In the genomic region with DNA sequence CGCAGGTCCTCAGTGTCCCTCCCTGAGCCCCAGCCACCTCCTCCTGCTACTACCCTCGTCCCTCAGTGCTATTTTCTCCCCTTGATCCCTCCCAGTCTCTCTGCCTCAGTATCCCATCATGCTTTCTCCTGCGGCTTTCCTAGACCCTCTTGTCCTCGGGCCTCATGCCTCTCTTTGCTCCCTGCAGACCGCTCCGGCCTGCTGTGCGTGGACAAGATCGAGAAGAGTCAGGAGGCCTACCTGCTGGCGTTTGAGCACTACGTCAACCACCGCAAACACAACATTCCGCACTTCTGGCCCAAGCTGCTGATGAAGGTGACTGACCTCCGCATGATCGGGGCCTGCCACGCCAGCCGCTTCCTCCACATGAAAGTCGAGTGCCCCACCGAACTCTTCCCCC, we compare ENCODE assay signal across 16 mouse cellular contexts. TPM values are rescaled to one million over a fixed set of nuclear protein-coding genes. Genes with fewer than 3 reads are reported as not detected.
DNase-seq lines count a peak whose midpoint lies in the region; ATAC-seq and TF ChIP-seq lines count a peak whose summit lies in the region.
"Had no signal": no experiment of that assay in that cellular context is flagged by ENCODE, and none has a peak within 500 bp of the region (broad histone marks: within the 10 kb centered on the region; RNA-seq: fewer than 3 reads in every experiment).

No protein-coding gene starts in this region.

- no peak for TF ChIP-seq RAD21 in MEL (IDR thresholded peaks at IDR 0.05; ENCODE audit: low read depth, low read length)

- H3K36me3 ChIP-seq in heart, adult 2 months (ENCODE audit: control insufficient read depth, insufficient read depth, low read length): peaks cover 14% of the 10 kb centered on the region
- H3K36me3 ChIP-seq in heart, embryonic 10.5 days: peaks cover 63% of the 10 kb centered on the region
- H3K36me3 ChIP-seq in liver, embryonic 13.5 days: peaks cover 58% of the 10 kb centered on the region
- peaks cover 65% of the 10 kb centered on the region for H3K36me3 ChIP-seq in liver, embryonic 12.5 days
- H3K36me3 ChIP-seq in MEL (ENCODE audit: control insufficient read depth in 1 of 2, insufficient read depth in 2 of 2, low read length in 2 of 2): peaks cover 0 to 43% of the 10 kb centered on the region in 2 experiments; a peak in 2 of 4 replicates
- H3K36me3 ChIP-seq in embryonic facial prominence, embryonic 15.5 days: peaks cover 62% of the 10 kb centered on the region

- no peak for TF ChIP-seq POLR2A in heart, adult 2 months (IDR thresholded peaks at IDR 0.05; ENCODE audit: insufficient read depth, low read depth, low read length)
- TF ChIP-seq POLR2A in MEL (IDR thresholded peaks at IDR 0.05; ENCODE audit: control insufficient read depth in 1 of 2, insufficient read depth in 1 of 2, low read depth in 1 of 2, low read length in 2 of 2, poor library complexity in 1 of 2): no peak

- DNase-seq in heart, adult 2 months: peak; percentile 13 to 22
- DNase-seq in heart, embryonic 10.5 days (ENCODE audit: low spot score): no peak
- no peak for DNase-seq in liver, embryonic 13.5 days
- no peak for DNase-seq in MEL (ENCODE audit: low read depth, low spot score)
- no peak for DNase-seq in urinary bladder, postnatal 25 days (ENCODE audit: low spot score)
- DNase-seq: adrenal gland, postnatal 10 days; kidney, postnatal 10 days; layer of hippocampus, adult 9-11 months; left cerebral cortex, postnatal 4 days; lung, postnatal 10 days had no signal

- intact Hi-C loops in heart, adult 2 months (cut with DNase I): no loop called here

- H3K27me3 ChIP-seq in heart, adult 2 months (ENCODE audit: control insufficient read depth, insufficient read depth, low read length): no peaks in the 10 kb centered on the region
- H3K27me3 ChIP-seq in heart, embryonic 10.5 days (ENCODE audit: insufficient read depth, poor library complexity, severe bottlenecking): no peaks in the 10 kb centered on the region
- no peaks in the 10 kb centered on the region for H3K27me3 ChIP-seq in liver, embryonic 13.5 days
- no peaks in the 10 kb centered on the region for H3K27me3 ChIP-seq in liver, embryonic 12.5 days (replicated peaks)
- H3K27me3 ChIP-seq in MEL (ENCODE audit: control insufficient read depth in 1 of 2, insufficient read depth in 2 of 2, low read length in 2 of 2): no peaks in the 10 kb centered on the region
- H3K27me3 ChIP-seq in embryonic facial prominence, embryonic 15.5 days: no peaks in the 10 kb centered on the region
- H3K27me3 ChIP-seq: embryonic facial prominence, embryonic 12.5 days; forebrain, embryonic 12.5 days had no signal

- no peak overlapping the region for H3K4me2 ChIP-seq in liver, embryonic 13.5 days
- no peak overlapping the region for H3K4me2 ChIP-seq in liver, embryonic 12.5 days
- no peak overlapping the region for H3K4me2 ChIP-seq in embryonic facial prominence, embryonic 15.5 days (replicated peaks)
- H3K4me2 ChIP-seq: embryonic facial prominence, embryonic 12.5 days; forebrain, embryonic 12.5 days had no signal

- no peak for TF ChIP-seq CTCF in heart, adult 2 months (IDR thresholded peaks at IDR 0.05)
- TF ChIP-seq CTCF in MEL (IDR thresholded peaks at IDR 0.05 in 2 of 3, conservative IDR thresholded peaks at IDR 0.05 in 1 of 3; ENCODE audit: control insufficient read depth in 1 of 3, insufficient read depth in 1 of 3, low read depth in 2 of 3, low read length in 3 of 3, poor library complexity in 1 of 3, severe bottlenecking in 1 of 3): no peak

- H3K79me2 ChIP-seq in heart, adult 2 months (replicated peaks; ENCODE audit: control insufficient read depth, insufficient read depth, low read length): no peaks in the 10 kb centered on the region
- H3K79me2 ChIP-seq in MEL (ENCODE audit: control insufficient read depth, insufficient read depth, low read length, poor library complexity): no peaks in the 10 kb centered on the region; the same call in 1 of the 2 replicates

- H3K4me3 ChIP-seq in heart, adult 2 months: no peak overlapping the region
- H3K4me3 ChIP-seq in heart, embryonic 10.5 days: no peak overlapping the region
- H3K4me3 ChIP-seq in liver, embryonic 13.5 days (replicated peaks): no peak overlapping the region
- H3K4me3 ChIP-seq in liver, embryonic 12.5 days: no peak overlapping the region
- H3K4me3 ChIP-seq in MEL (ENCODE audit: control insufficient read depth in 1 of 2, insufficient read depth in 1 of 2, low read depth in 2 of 2, low read length in 2 of 2): no peak overlapping the region
- H3K4me3 ChIP-seq in embryonic facial prominence, embryonic 15.5 days (replicated peaks): no peak overlapping the region
- H3K4me3 ChIP-seq: embryonic facial prominence, embryonic 12.5 days; forebrain, embryonic 12.5 days; myocyte had no signal

- no peak overlapping the region for H3K9ac ChIP-seq in heart, adult 2 months (ENCODE audit: low read depth, low read length)
- H3K9ac ChIP-seq in liver, embryonic 13.5 days: no peak overlapping the region
- no peak overlapping the region for H3K9ac ChIP-seq in liver, embryonic 12.5 days
- H3K9ac ChIP-seq in MEL (ENCODE audit: control insufficient read depth, low read depth, low read length, poor library complexity, severe bottlenecking): no peak overlapping the region
- no peak overlapping the region for H3K9ac ChIP-seq in embryonic facial prominence, embryonic 15.5 days
- H3K9ac ChIP-seq: embryonic facial prominence, embryonic 12.5 days; forebrain, embryonic 12.5 days had no signal

- no peaks in the 10 kb centered on the region for H3K9me3 ChIP-seq in heart, embryonic 10.5 days
- H3K9me3 ChIP-seq in liver, embryonic 13.5 days (replicated peaks): no peaks in the 10 kb centered on the region
- no peaks in the 10 kb centered on the region for H3K9me3 ChIP-seq in liver, embryonic 12.5 days (replicated peaks)
- H3K9me3 ChIP-seq in MEL (replicated peaks; ENCODE audit: insufficient read depth, low read length): no peaks in the 10 kb centered on the region
- H3K9me3 ChIP-seq in embryonic facial prominence, embryonic 15.5 days (replicated peaks): no peaks in the 10 kb centered on the region
- H3K9me3 ChIP-seq: embryonic facial prominence, embryonic 12.5 days; forebrain, embryonic 12.5 days had no signal

- peaks cover 8% of the 10 kb centered on the region for H3K4me1 ChIP-seq in heart, adult 2 months (ENCODE audit: control insufficient read depth, insufficient read depth, low read length)
- peaks cover 46% of the 10 kb centered on the region for H3K4me1 ChIP-seq in heart, embryonic 10.5 days
- peaks cover 65% of the 10 kb centered on the region for H3K4me1 ChIP-seq in liver, embryonic 13.5 days (replicated peaks)
- peaks cover 70% of the 10 kb centered on the region for H3K4me1 ChIP-seq in liver, embryonic 12.5 days
- peaks cover 23 to 43% of the 10 kb centered on the region in 2 experiments for H3K4me1 ChIP-seq in MEL (ENCODE audit: control insufficient read depth in 1 of 2, insufficient read depth in 2 of 2, low read length in 2 of 2)
- peaks cover 64% of the 10 kb centered on the region for H3K4me1 ChIP-seq in embryonic facial prominence, embryonic 15.5 days

- no peak overlapping the region; the same call in 1 of the 2 replicates for H3K27ac ChIP-seq in heart, adult 2 months
- H3K27ac ChIP-seq in heart, embryonic 10.5 days: no peak overlapping the region; the same call in 1 of the 2 replicates
- peak overlapping the region; percentile 32 for H3K27ac ChIP-seq in liver, embryonic 13.5 days
- H3K27ac ChIP-seq in liver, embryonic 12.5 days: no peak overlapping the region
- peak overlapping the region; percentile 41; the same call in 1 of the 2 replicates for H3K27ac ChIP-seq in MEL (ENCODE audit: control insufficient read depth, low read depth, low read length)
- peak overlapping the region; percentile 75 for H3K27ac ChIP-seq in embryonic facial prominence, embryonic 15.5 days (replicated peaks)
- H3K27ac ChIP-seq: forebrain, embryonic 12.5 days had no signal

- 80% methylated on average over 18 of the region's 18 CpGs for WGBS in heart, adult 2 months
- 77% methylated on average over 18 of the region's 18 CpGs for WGBS in heart, embryonic 10.5 days
- 79% methylated on average over 18 of the region's 18 CpGs for WGBS in liver, embryonic 13.5 days (ENCODE audit: insufficient replicate concordance)
- WGBS in liver, embryonic 12.5 days (ENCODE audit: insufficient replicate concordance): 76% methylated on average over 18 of the region's 18 CpGs
- 81% methylated on average over 18 of the region's 18 CpGs for WGBS in embryonic facial prominence, embryonic 15.5 days

- no peak for TF ChIP-seq EP300 in heart, adult 2 months (IDR thresholded peaks at IDR 0.05; ENCODE audit: insufficient read depth, low read depth, low read length)
- TF ChIP-seq EP300 in MEL (IDR thresholded peaks at IDR 0.05; ENCODE audit: low read depth in 1 of 2, low read length in 2 of 2): no peak

- ATAC-seq in liver, embryonic 13.5 days (ENCODE audit: low read depth): no peak
- ATAC-seq in liver, embryonic 12.5 days: no peak
- ATAC-seq in embryonic facial prominence, embryonic 15.5 days (ENCODE audit: insufficient number of reproducible peaks, low FRiP score, low TSS enrichment, low read depth): no peak
- ATAC-seq: CD4-positive, CD25-positive, alpha-beta regulatory T cell, adult 4 months had no signal

RNA-seq across cellular contexts. Expression of gene Nr1d1, which starts 11.0 kb away (rescaled TPM):
- total RNA-seq in heart, adult 2 months (2021): 100 to 1,000 TPM in 1 of 2 experiments, 10 to 100 TPM in 1; 35.5 to 111 TPM
- polyA plus RNA-seq in heart, adult 2 months (2012; rRNA removed): 190 and 208 TPM in 2 replicates
- polyA plus RNA-seq in heart, embryonic 10.5 days (2016; fragmentation: Nextera tagmentation; extraction: Ambion mirVana): 3.6 and 5.9 TPM in 2 replicates
- polyA plus RNA-seq in liver, embryonic 13.5 days (2015; fragmentation: Nextera tagmentation; extraction: Ambion mirVana): 0.59 and 1.0 TPM in 2 replicates
- polyA plus RNA-seq in liver, embryonic 12.5 days (2016; fragmentation: Nextera tagmentation; extraction: Ambion mirVana): 1.3 and 1.4 TPM in 2 replicates
- total RNA-seq in MEL (2012; rRNA removed): 1.9 and 2.0 TPM in 2 replicates
- 1 to 10 TPM in 1 of 2 experiments, not detected in 1; 5.6 TPM for polyA plus RNA-seq in MEL (2012; ENCODE audit: insufficient read depth in 1 of 2, insufficient read length in 2 of 2, low read depth in 1 of 2, low replicate concordance in 2 of 2, missing spikeins in 1 of 2)
- polyA plus RNA-seq in embryonic facial prominence, embryonic 15.5 days (2015; fragmentation: Nextera tagmentation; extraction: Ambion mirVana): 1.7 and 1.8 TPM in 2 replicates

RNA-seq across cellular contexts. Expression of gene Thra, which starts 23.7 kb away (rescaled TPM):
- total RNA-seq in heart, adult 2 months (2021): 100 to 1,000 TPM; 103 to 105 TPM
- 89.4 and 104 TPM in 2 replicates for polyA plus RNA-seq in heart, adult 2 months (2012; rRNA removed)
- polyA plus RNA-seq in heart, embryonic 10.5 days (2016; fragmentation: Nextera tagmentation; extraction: Ambion mirVana): 19.2 and 23.2 TPM in 2 replicates
- polyA plus RNA-seq in liver, embryonic 13.5 days (2015; fragmentation: Nextera tagmentation; extraction: Ambion mirVana): 8.8 and 9.8 TPM in 2 replicates
- 13.0 and 13.3 TPM in 2 replicates for polyA plus RNA-seq in liver, embryonic 12.5 days (2016; fragmentation: Nextera tagmentation; extraction: Ambion mirVana)
- 22.0 and 29.6 TPM in 2 replicates for total RNA-seq in MEL (2012; rRNA removed)
- polyA plus RNA-seq in MEL (2012; ENCODE audit: insufficient read depth in 1 of 2, insufficient read length in 2 of 2, low read depth in 1 of 2, low replicate concordance in 2 of 2, missing spikeins in 1 of 2): 10 to 100 TPM in 1 of 2 experiments, not detected in 1; 50.9 TPM
- polyA plus RNA-seq in embryonic facial prominence, embryonic 15.5 days (2015; fragmentation: Nextera tagmentation; extraction: Ambion mirVana): 51.0 and 51.2 TPM in 2 replicates

RNA-seq across cellular contexts. Expression of gene Msl1, which starts 31.2 kb away (rescaled TPM):
- total RNA-seq in heart, adult 2 months (2021): 10 to 100 TPM; 68.9 to 75.3 TPM
- 21.9 and 44.4 TPM in 2 replicates for polyA plus RNA-seq in heart, adult 2 months (2012; rRNA removed)
- 14.0 and 21.6 TPM in 2 replicates for polyA plus RNA-seq in heart, embryonic 10.5 days (2016; fragmentation: Nextera tagmentation; extraction: Ambion mirVana)
- polyA plus RNA-seq in liver, embryonic 13.5 days (2015; fragmentation: Nextera tagmentation; extraction: Ambion mirVana): 6.8 and 6.9 TPM in 2 replicates
- 11.5 and 11.7 TPM in 2 replicates for polyA plus RNA-seq in liver, embryonic 12.5 days (2016; fragmentation: Nextera tagmentation; extraction: Ambion mirVana)
- total RNA-seq in MEL (2012; rRNA removed): 35.0 and 37.1 TPM in 2 replicates
- 10 to 100 TPM in 1 of 2 experiments, not detected in 1; 49.4 TPM for polyA plus RNA-seq in MEL (2012; ENCODE audit: insufficient read depth in 1 of 2, insufficient read length in 2 of 2, low read depth in 1 of 2, low replicate concordance in 2 of 2, missing spikeins in 1 of 2)
- 28.7 and 30.4 TPM in 2 replicates for polyA plus RNA-seq in embryonic facial prominence, embryonic 15.5 days (2015; fragmentation: Nextera tagmentation; extraction: Ambion mirVana)

RNA-seq across cellular contexts. Expression of gene Med24, which starts 34.9 kb away (rescaled TPM):
- 10 to 100 TPM; 41.6 to 48.1 TPM for total RNA-seq in heart, adult 2 months (2021)
- 54.5 and 65.2 TPM in 2 replicates for polyA plus RNA-seq in heart, adult 2 months (2012; rRNA removed)
- 54.6 and 56.5 TPM in 2 replicates for polyA plus RNA-seq in heart, embryonic 10.5 days (2016; fragmentation: Nextera tagmentation; extraction: Ambion mirVana)
- polyA plus RNA-seq in liver, embryonic 13.5 days (2015; fragmentation: Nextera tagmentation; extraction: Ambion mirVana): 27.6 and 36.0 TPM in 2 replicates
- 42.0 and 43.7 TPM in 2 replicates for polyA plus RNA-seq in liver, embryonic 12.5 days (2016; fragmentation: Nextera tagmentation; extraction: Ambion mirVana)
- 37.5 and 41.4 TPM in 2 replicates for total RNA-seq in MEL (2012; rRNA removed)
- polyA plus RNA-seq in MEL (2012; ENCODE audit: insufficient read depth in 1 of 2, insufficient read length in 2 of 2, low read depth in 1 of 2, low replicate concordance in 2 of 2, missing spikeins in 1 of 2): 10 to 100 TPM in 1 of 2 experiments, not detected in 1; 89.8 TPM
- polyA plus RNA-seq in embryonic facial prominence, embryonic 15.5 days (2015; fragmentation: Nextera tagmentation; extraction: Ambion mirVana): 52.3 and 53.3 TPM in 2 replicates

RNA-seq across cellular contexts. Expression of gene Casc3, which starts 40.6 kb away (rescaled TPM):
- total RNA-seq in heart, adult 2 months (2021): 10 to 100 TPM; 18.7 to 20.7 TPM
- polyA plus RNA-seq in heart, adult 2 months (2012; rRNA removed): 17.5 and 25.2 TPM in 2 replicates
- 29.5 and 37.2 TPM in 2 replicates for polyA plus RNA-seq in heart, embryonic 10.5 days (2016; fragmentation: Nextera tagmentation; extraction: Ambion mirVana)
- polyA plus RNA-seq in liver, embryonic 13.5 days (2015; fragmentation: Nextera tagmentation; extraction: Ambion mirVana): 13.3 and 16.1 TPM in 2 replicates
- 26.4 and 29.7 TPM in 2 replicates for polyA plus RNA-seq in liver, embryonic 12.5 days (2016; fragmentation: Nextera tagmentation; extraction: Ambion mirVana)
- total RNA-seq in MEL (2012; rRNA removed): 18.2 and 20.9 TPM in 2 replicates
- 10 to 100 TPM; 58.6 to 61.0 TPM for polyA plus RNA-seq in MEL (2012; ENCODE audit: insufficient read depth in 1 of 2, insufficient read length in 2 of 2, low read depth in 1 of 2, low replicate concordance in 2 of 2, missing spikeins in 1 of 2)
- polyA plus RNA-seq in embryonic facial prominence, embryonic 15.5 days (2015; fragmentation: Nextera tagmentation; extraction: Ambion mirVana): 37.0 and 42.2 TPM in 2 replicates

Comparison
In these comparisons a context has a peak if more than half of its experiments do, and no peak if none do; other contexts are left out.
1. DNase-seq: peak in heart, adult 2 months (2 of 2); none in heart, embryonic 10.5 days (single experiment), liver, embryonic 13.5 days (single experiment), MEL (single experiment) and urinary bladder, postnatal 25 days (single experiment).
2. H3K27ac ChIP-seq: peak in liver, embryonic 13.5 days (single experiment), MEL (single experiment) and embryonic facial prominence, embryonic 15.5 days (single experiment); none in heart, adult 2 months (single experiment), heart, embryonic 10.5 days (single experiment) and liver, embryonic 12.5 days (single experiment).
3. RNA of gene Nr1d1, which starts 11.0 kb away (polyA plus RNA-seq): 190 to 208 TPM in heart, adult 2 months; 5.6 TPM in MEL, 3.6 to 5.9 TPM in heart, embryonic 10.5 days, 1.7 to 1.8 TPM in embryonic facial prominence, embryonic 15.5 days, 1.3 to 1.4 TPM in liver, embryonic 12.5 days and 0.59 to 1.0 TPM in liver, embryonic 13.5 days; every median in the first group is over 10 times any median in the second.